Comparison of ENCODE assay signal across 8 mouse cellular contexts in genomic region chr5:16237972-16238371, GRCm38 (mm10).
DNase-seq lines count a peak whose midpoint lies in the region; ATAC-seq and TF ChIP-seq lines count a peak whose summit lies in the region.

No protein-coding gene starts in this region.

- no peak overlapping the region for H3K4me3 ChIP-seq in kidney, postnatal 0 days (replicated peaks; ENCODE audit: low read depth, low read length)
- no peak overlapping the region for H3K4me3 ChIP-seq in midbrain, postnatal 0 days (ENCODE audit: low read depth, low read length)

- TF ChIP-seq CTCF in kidney, postnatal 0 days (IDR thresholded peaks at IDR 0.05; ENCODE audit: low read depth): no peak
- no peak for TF ChIP-seq CTCF in midbrain, postnatal 0 days (IDR thresholded peaks at IDR 0.05)

- intact Hi-C loops in gastrocnemius, postnatal 14 days (cut with DNase I; ENCODE audit: low total_unique reads): no loop called here
- intact Hi-C loops in left cerebral cortex, postnatal 14 days (cut with DNase I): no loop called here

- no peak overlapping the region for H3K27ac ChIP-seq in kidney, postnatal 0 days
- H3K27ac ChIP-seq in midbrain, postnatal 0 days (ENCODE audit: low read depth, low read length): no peak overlapping the region

- H3K9ac ChIP-seq in kidney, postnatal 0 days (ENCODE audit: low read depth, low read length): no peak overlapping the region
- H3K9ac ChIP-seq in midbrain, postnatal 0 days (replicated peaks; ENCODE audit: low read length, poor library complexity, severe bottlenecking): no peak overlapping the region

- H3K27me3 ChIP-seq in kidney, postnatal 0 days (ENCODE audit: insufficient read depth, low read length): no peaks in the 10 kb centered on the region
- no peaks in the 10 kb centered on the region for H3K27me3 ChIP-seq in midbrain, postnatal 0 days (ENCODE audit: insufficient read depth, low read length)

- WGBS in kidney, postnatal 0 days: 35% methylated on average over 5 of the region's 5 CpGs
- 28% methylated on average over 5 of the region's 5 CpGs for WGBS in midbrain, postnatal 0 days

- no peak overlapping the region for H3K4me2 ChIP-seq in kidney, postnatal 0 days (ENCODE audit: low read length)
- H3K4me2 ChIP-seq in midbrain, postnatal 0 days (ENCODE audit: low read depth, low read length, poor library complexity, severe bottlenecking): no peak overlapping the region

- no peak for ATAC-seq in kidney, postnatal 0 days (replicated peaks; ENCODE audit: low FRiP score, low read depth)
- peak; percentile 48; the same call in 1 of the 2 replicates for ATAC-seq in midbrain, postnatal 0 days (ENCODE audit: low FRiP score)

- DNase-seq in right cerebral cortex, postnatal 10 days (ENCODE audit: low spot score in 2 of 2): peak; percentile 42 to 60
- no peak for DNase-seq in right cerebral cortex, postnatal 25 days
- peak; percentile 73 for DNase-seq in gastrocnemius, postnatal 14 days
- peak; percentile 48 for DNase-seq in kidney, postnatal 0 days (ENCODE audit: low spot score)
- DNase-seq in midbrain, postnatal 0 days (ENCODE audit: low spot score): peak; percentile 83
- no peak for DNase-seq in left cerebral cortex, postnatal 14 days (ENCODE audit: low spot score in 2 of 2)
- DNase-seq in spleen, postnatal 4 days (ENCODE audit: low spot score in 2 of 2): no peak
- DNase-seq in thymus, postnatal 36 days: no peak

- H3K4me1 ChIP-seq in kidney, postnatal 0 days (replicated peaks; ENCODE audit: insufficient read depth, low read length): no peaks in the 10 kb centered on the region
- peaks cover 4% of the 10 kb centered on the region; the same call in 1 of the 2 replicates for H3K4me1 ChIP-seq in midbrain, postnatal 0 days (ENCODE audit: insufficient read depth, low read length)

- no peaks in the 10 kb centered on the region for H3K9me3 ChIP-seq in kidney, postnatal 0 days (replicated peaks; ENCODE audit: low read length)
- no peaks in the 10 kb centered on the region for H3K9me3 ChIP-seq in midbrain, postnatal 0 days (ENCODE audit: low read length)

- H3K36me3 ChIP-seq in kidney, postnatal 0 days (ENCODE audit: insufficient read depth, low read length): no peaks in the 10 kb centered on the region
- H3K36me3 ChIP-seq in midbrain, postnatal 0 days (ENCODE audit: insufficient read depth, low read length): no peaks in the 10 kb centered on the region

Comparison
In these comparisons a context has a peak if more than half of its experiments do, and no peak if none do; other contexts are left out.
1. DNase-seq: peak in right cerebral cortex, postnatal 10 days (2 of 2), gastrocnemius, postnatal 14 days (single experiment), kidney, postnatal 0 days (single experiment) and midbrain, postnatal 0 days (single experiment); none in right cerebral cortex, postnatal 25 days (single experiment), left cerebral cortex, postnatal 14 days (0 of 2), spleen, postnatal 4 days (0 of 2) and thymus, postnatal 36 days (0 of 2).